Mouse (Mus musculus): Measurements from ENCODE around the gene Dennd1a. TPM values are rescaled to one million over a fixed set of nuclear protein-coding genes. Genes with fewer than 3 reads are reported as not detected.
A peak's percentile ranks its signal among the peaks of the same experiment; 100 is the strongest.

The Dennd1a gene
- polyA plus RNA-seq, 1 experiment from 2014 or later = 14.4 TPM

GRCm38 (mm10) chr2:38126383-38126732, 160.8 kb downstream of the Dennd1a start:
- Histone ChIP-seq H3K27me3 (no peaks in the 10 kb centered on the region), H3K4me3 (no peak overlapping the region), H3K9me3 (no peaks in the 10 kb centered on the region), H3K27ac (no peak overlapping the region), H3K4me1 (replicated peaks) (no peaks in the 10 kb centered on the region), H3K36me3 (no peaks in the 10 kb centered on the region), H3K9ac (no peak overlapping the region), H3K4me2 (no peak overlapping the region)
- WGBS = 70% methylated on average over 3 of the region's 3 CpGs
- no peak for ATAC-seq (ENCODE audit: low FRiP score)

GRCm38 (mm10) chr2:38125671-38126382, 161.4 kb downstream of the Dennd1a start:
- Histone ChIP-seq H3K9ac (no peak overlapping the region), H3K4me1 (replicated peaks) (no peaks in the 10 kb centered on the region), H3K9me3 (no peaks in the 10 kb centered on the region), H3K27ac (no peak overlapping the region), H3K36me3 (no peaks in the 10 kb centered on the region), H3K27me3 (no peaks in the 10 kb centered on the region), H3K4me2 (no peak overlapping the region), H3K4me3 (no peak overlapping the region)
- WGBS = 56% methylated on average over 5 of the region's 5 CpGs
- ATAC-seq (ENCODE audit: low FRiP score) = no peak

- Histone ChIP-seq H3K4me3 (no peak overlapping the region), H3K9ac (no peak overlapping the region), H3K27ac (no peak overlapping the region), H3K4me1 (replicated peaks) (no peaks in the 10 kb centered on the region), H3K36me3 (no peaks in the 10 kb centered on the region), H3K4me2 (no peak overlapping the region), H3K9me3 (no peaks in the 10 kb centered on the region), H3K27me3 (no peaks in the 10 kb centered on the region)
- WGBS = 98% methylated on average over 1 of the region's 1 CpGs
- no peak for ATAC-seq (ENCODE audit: low FRiP score)
These were observed 162.5 kb downstream of the Dennd1a start for GRCm38 (mm10) chr2:38124727-38125126.

GRCm38 (mm10) chr2:38115000-38115399, 172.2 kb downstream of the Dennd1a start:
- H3K4me3 ChIP-seq = no peak overlapping the region
- H3K4me1 ChIP-seq (replicated peaks) = peaks cover 5% of the 10 kb centered on the region
- no peak overlapping the region for H3K27ac ChIP-seq
- no peak overlapping the region for H3K9ac ChIP-seq
- H3K9me3 ChIP-seq = no peaks in the 10 kb centered on the region
- H3K27me3 ChIP-seq = no peaks in the 10 kb centered on the region
- WGBS = 75% methylated on average over 2 of the region's 2 CpGs
- no peak for ATAC-seq (ENCODE audit: low FRiP score)
- H3K36me3 ChIP-seq = no peaks in the 10 kb centered on the region
- H3K4me2 ChIP-seq = no peak overlapping the region

GRCm38 (mm10) chr2:38111655-38112351, 175.4 kb downstream of the Dennd1a start:
- 70% methylated on average over 5 of the region's 5 CpGs for WGBS
- H3K9ac ChIP-seq = no peak overlapping the region
- 0 out of 2 replicates have a peak, but pooled peaks have one; percentile 59 for ATAC-seq (ENCODE audit: low FRiP score)
- no peak overlapping the region for H3K4me3 ChIP-seq
- 0 out of 2 replicates have a peak overlapping the region, but pooled peaks have one; percentile 0 for H3K27ac ChIP-seq
- no peaks in the 10 kb centered on the region for H3K9me3 ChIP-seq
- no peaks in the 10 kb centered on the region for H3K27me3 ChIP-seq
- H3K4me2 ChIP-seq = no peak overlapping the region
- peaks cover 5% of the 10 kb centered on the region for H3K4me1 ChIP-seq (replicated peaks)
- no peaks in the 10 kb centered on the region for H3K36me3 ChIP-seq

- H3K9me3 ChIP-seq = no peaks in the 10 kb centered on the region
- no peak for ATAC-seq (ENCODE audit: low FRiP score)
- H3K4me3 ChIP-seq = no peak overlapping the region
- WGBS = 74% methylated on average over 2 of the region's 2 CpGs
- H3K9ac ChIP-seq = no peak overlapping the region
- H3K27ac ChIP-seq = no peak overlapping the region
- H3K4me2 ChIP-seq = no peak overlapping the region
- no peaks in the 10 kb centered on the region for H3K27me3 ChIP-seq
- H3K36me3 ChIP-seq = no peaks in the 10 kb centered on the region
- peaks cover 5% of the 10 kb centered on the region for H3K4me1 ChIP-seq (replicated peaks)
These were observed 178.6 kb downstream of the Dennd1a start for GRCm38 (mm10) chr2:38108586-38108985.

- 97% methylated on average over 1 of the region's 1 CpGs for WGBS
- H3K4me1 ChIP-seq (replicated peaks) = peaks cover 21% of the 10 kb centered on the region
- ATAC-seq (ENCODE audit: low FRiP score) = no peak
These were observed 184.5 kb downstream of the Dennd1a start for GRCm38 (mm10) chr2:38102674-38103073.

GRCm38 (mm10) chr2:38100289-38100688, 186.9 kb downstream of the Dennd1a start:
- Histone ChIP-seq H3K4me3 (no peak overlapping the region), H3K36me3 (no peaks in the 10 kb centered on the region), H3K9ac (no peak overlapping the region), H3K27ac (no peak overlapping the region), H3K4me1 (replicated peaks) (peaks cover 40% of the 10 kb centered on the region), H3K9me3 (no peaks in the 10 kb centered on the region), H3K4me2 (no peak overlapping the region), H3K27me3 (no peaks in the 10 kb centered on the region)
- ATAC-seq (ENCODE audit: low FRiP score) = no peak
- 18% methylated on average over 7 of the region's 7 CpGs for WGBS

More at GRCm38 (mm10) chr2:38102674-38103073, 184.5 kb downstream of the Dennd1a start:
- Histone ChIP-seq H3K27ac (no peak overlapping the region), H3K27me3 (no peaks in the 10 kb centered on the region), H3K4me2 (no peak overlapping the region), H3K36me3 (no peaks in the 10 kb centered on the region), H3K4me3 (no peak overlapping the region), H3K9me3 (no peaks in the 10 kb centered on the region), H3K9ac (no peak overlapping the region)

- H3K36me3 ChIP-seq = no peaks in the 10 kb centered on the region
- H3K4me3 ChIP-seq = no peak overlapping the region
- H3K4me2 ChIP-seq = no peak overlapping the region
- no peaks in the 10 kb centered on the region for H3K27me3 ChIP-seq
- peaks cover 48% of the 10 kb centered on the region for H3K4me1 ChIP-seq (replicated peaks)
- no peak overlapping the region for H3K27ac ChIP-seq
- H3K9me3 ChIP-seq = no peaks in the 10 kb centered on the region
- WGBS = 67% methylated on average over 4 of the region's 4 CpGs
- H3K9ac ChIP-seq = no peak overlapping the region
- ATAC-seq (ENCODE audit: low FRiP score) = no peak
These were observed 187.9 kb downstream of the Dennd1a start for GRCm38 (mm10) chr2:38099120-38099773.

- no peaks in the 10 kb centered on the region for H3K27me3 ChIP-seq
- no peaks in the 10 kb centered on the region for H3K9me3 ChIP-seq
- H3K4me1 ChIP-seq (replicated peaks) = peaks cover 51% of the 10 kb centered on the region
- H3K4me2 ChIP-seq = no peak overlapping the region
- no peak for ATAC-seq (ENCODE audit: low FRiP score)
- no peak overlapping the region for H3K9ac ChIP-seq
- H3K36me3 ChIP-seq = no peaks in the 10 kb centered on the region
- H3K27ac ChIP-seq = no peak overlapping the region
- WGBS = 26% methylated on average over 3 of the region's 3 CpGs
- H3K4me3 ChIP-seq = no peak overlapping the region
These were observed 189.7 kb downstream of the Dennd1a start for GRCm38 (mm10) chr2:38097469-38097868.

- Histone ChIP-seq H3K9ac (no peak overlapping the region), H3K4me3 (no peak overlapping the region), H3K27me3 (no peaks in the 10 kb centered on the region), H3K4me2 (no peak overlapping the region), H3K4me1 (replicated peaks) (peaks cover 51% of the 10 kb centered on the region), H3K36me3 (no peaks in the 10 kb centered on the region), H3K9me3 (no peaks in the 10 kb centered on the region), H3K27ac (no peak overlapping the region)
- ATAC-seq (ENCODE audit: low FRiP score) = no peak
These were observed 190.9 kb downstream of the Dennd1a start for GRCm38 (mm10) chr2:38096328-38096727.

GRCm38 (mm10) chr2:38094380-38095163, 192.6 kb downstream of the Dennd1a start:
- Histone ChIP-seq H3K9me3 (no peaks in the 10 kb centered on the region), H3K36me3 (no peaks in the 10 kb centered on the region), H3K9ac (no peak overlapping the region), H3K27ac (no peak overlapping the region), H3K27me3 (no peaks in the 10 kb centered on the region), H3K4me3 (no peak overlapping the region), H3K4me2 (no peak overlapping the region), H3K4me1 (replicated peaks) (peaks cover 44% of the 10 kb centered on the region)
- WGBS = 19% methylated on average over 2 of the region's 2 CpGs
- ATAC-seq (ENCODE audit: low FRiP score) = 0 out of 2 replicates have a peak, but pooled peaks have one; percentile 28
